Mouse (Mus musculus): ENCODE measurements around the gene Olfr53. TPM values are rescaled to one million over a fixed set of nuclear protein-coding genes. Genes with fewer than 3 reads are reported as not detected.
"Not testable (repeated sequence)": the region's sequence is repeated elsewhere in the genome, so short reads cannot be mapped to it uniquely, and the experiment has no call there.

Gene Olfr53
- polyA plus RNA-seq, 1 experiment: not detected

GRCm38 (mm10) chr7:140675863-140676262 lies 29.6 kb downstream of the Olfr53 start:
- H3K4me2 ChIP-seq (ENCODE audit: low read depth): no peak overlapping the region

DNA sequence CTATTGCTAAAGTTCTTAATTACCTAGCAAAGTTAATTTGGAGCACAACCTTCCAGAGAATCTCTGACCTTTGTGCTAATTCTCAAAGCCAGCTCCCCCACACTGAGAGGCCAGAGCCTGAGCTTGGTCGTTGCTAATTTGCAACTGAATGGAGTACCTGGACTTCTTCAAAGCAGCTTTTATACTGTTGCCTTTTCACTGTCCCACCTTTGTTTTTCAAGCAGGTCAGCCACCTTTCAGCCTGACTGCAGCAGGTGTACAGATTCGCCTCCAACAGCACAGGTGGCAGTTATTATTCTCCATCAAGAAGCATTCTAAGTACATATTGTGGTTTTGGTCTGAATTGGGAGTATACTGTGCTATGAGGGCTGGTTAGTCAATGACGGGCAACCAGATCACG lies 33.3 kb downstream of the Olfr53 start:
- not testable (repeated sequence) for H3K36me3 ChIP-seq (ENCODE audit: control insufficient read depth, insufficient read depth); H3K27me3 ChIP-seq (ENCODE audit: control insufficient read depth, insufficient read depth, insufficient read length); H3K79me2 ChIP-seq (ENCODE audit: control insufficient read depth, insufficient read depth); H3ac ChIP-seq (ENCODE audit: control insufficient read depth, insufficient read length); H3K4me2 ChIP-seq (ENCODE audit: low read depth); H3K4me3 ChIP-seq

More at GRCm38 (mm10) chr7:140675863-140676262, 29.6 kb downstream of the Olfr53 start:
- TF ChIP-seq POLR2AphosphoS2 (IDR thresholded peaks at IDR 0.05; ENCODE audit: insufficient read length, low read depth) (no peak), POLR2A (IDR thresholded peaks at IDR 0.05; ENCODE audit: insufficient read length, low read depth) (no peak), CEBPB (IDR thresholded peaks at IDR 0.05; ENCODE audit: insufficient read depth, poor library complexity, severe bottlenecking) (no peak), TCF3 (IDR thresholded peaks at IDR 0.05; ENCODE audit: insufficient read length, low read depth) (no peak), MYOG (IDR thresholded peaks at IDR 0.05; ENCODE audit: control insufficient read depth in 1 of 3, insufficient read depth in 1 of 3, insufficient read length in 2 of 3, low read depth in 2 of 3) (no peak), MAX (IDR thresholded peaks at IDR 0.05; ENCODE audit: low read depth) (no peak), USF1 (IDR thresholded peaks at IDR 0.05; ENCODE audit: low read depth) (no peak), MYOD1 (IDR thresholded peaks at IDR 0.05; ENCODE audit: control insufficient read depth in 1 of 3, insufficient read length in 2 of 3, low read depth in 2 of 3) (no peak), E2F4 (IDR thresholded peaks at IDR 0.05; ENCODE audit: insufficient read depth) (no peak), SRF (IDR thresholded peaks at IDR 0.05; ENCODE audit: control insufficient read depth, insufficient read length, low read depth) (no peak), TCF12 (IDR thresholded peaks at IDR 0.05; ENCODE audit: insufficient read depth, poor library complexity, severe bottlenecking) (no peak), REST (IDR thresholded peaks at IDR 0.05; ENCODE audit: insufficient read depth, insufficient read length) (no peak)
- Histone ChIP-seq H3K36me3 (ENCODE audit: control insufficient read depth, insufficient read depth) (no peaks in the 10 kb centered on the region), H3K79me2 (ENCODE audit: control insufficient read depth, insufficient read depth) (no peaks in the 10 kb centered on the region), H3K4me3 (no peak overlapping the region), H3ac (ENCODE audit: control insufficient read depth, insufficient read length) (no peak overlapping the region), H3K27me3 (ENCODE audit: control insufficient read depth, insufficient read depth, insufficient read length) (no peaks in the 10 kb centered on the region)

- Histone ChIP-seq H3ac (ENCODE audit: control insufficient read depth, insufficient read length) (no peak within 1 kb of the TSS), H3K79me2 (ENCODE audit: control insufficient read depth, insufficient read depth) (no peaks in the 10 kb centered on the region), H3K36me3 (ENCODE audit: control insufficient read depth, insufficient read depth) (no peaks in the 10 kb centered on the region), H3K27me3 (ENCODE audit: control insufficient read depth, insufficient read depth, insufficient read length) (no peaks in the 10 kb centered on the region), H3K4me2 (ENCODE audit: low read depth) (no peak within 1 kb of the TSS), H3K4me3 (no peak within 1 kb of the TSS)
- no peak for TF ChIP-seq REST (IDR thresholded peaks at IDR 0.05; ENCODE audit: insufficient read depth, insufficient read length)
- no peak for TF ChIP-seq E2F4 (IDR thresholded peaks at IDR 0.05; ENCODE audit: insufficient read depth)
- TF ChIP-seq SRF (IDR thresholded peaks at IDR 0.05; ENCODE audit: control insufficient read depth, insufficient read length, low read depth): no peak
- no peak for TF ChIP-seq POLR2AphosphoS2 (IDR thresholded peaks at IDR 0.05; ENCODE audit: insufficient read length, low read depth)
- TF ChIP-seq CEBPB (IDR thresholded peaks at IDR 0.05; ENCODE audit: insufficient read depth, poor library complexity, severe bottlenecking): no peak
- no peak for TF ChIP-seq TCF12 (IDR thresholded peaks at IDR 0.05; ENCODE audit: insufficient read depth, poor library complexity, severe bottlenecking)
- TF ChIP-seq MYOD1 (IDR thresholded peaks at IDR 0.05; ENCODE audit: control insufficient read depth in 1 of 3, insufficient read length in 2 of 3, low read depth in 2 of 3): no peak
- no peak for TF ChIP-seq POLR2A (IDR thresholded peaks at IDR 0.05; ENCODE audit: insufficient read length, low read depth)
- TF ChIP-seq TCF3 (IDR thresholded peaks at IDR 0.05; ENCODE audit: insufficient read length, low read depth): no peak
- no peak for TF ChIP-seq USF1 (IDR thresholded peaks at IDR 0.05; ENCODE audit: low read depth)
- TF ChIP-seq MYOG (IDR thresholded peaks at IDR 0.05; ENCODE audit: control insufficient read depth in 1 of 3, insufficient read depth in 1 of 3, insufficient read length in 2 of 3, low read depth in 2 of 3): no peak
- TF ChIP-seq MAX (IDR thresholded peaks at IDR 0.05; ENCODE audit: low read depth): no peak
Observed at GRCm38 (mm10) chr7:140681651-140682050, 35.4 kb downstream of the Olfr53 start, which contains the start of gene Olfr45. TSS of gene Olfr45 (plus strand) at chr7:140681951.

- H3K79me2 ChIP-seq (ENCODE audit: control insufficient read depth, insufficient read depth): no peaks in the 10 kb centered on the region
- H3K27me3 ChIP-seq (ENCODE audit: control insufficient read depth, insufficient read depth, insufficient read length): no peaks in the 10 kb centered on the region
- H3K4me3 ChIP-seq: no peak within 1 kb of the TSS
- no peaks in the 10 kb centered on the region for H3K36me3 ChIP-seq (ENCODE audit: control insufficient read depth, insufficient read depth)
- H3K4me2 ChIP-seq (ENCODE audit: low read depth): no peak within 1 kb of the TSS
- TF ChIP-seq MAX (IDR thresholded peaks at IDR 0.05; ENCODE audit: low read depth) (no peak), REST (IDR thresholded peaks at IDR 0.05; ENCODE audit: insufficient read depth, insufficient read length) (no peak), USF1 (IDR thresholded peaks at IDR 0.05; ENCODE audit: low read depth) (no peak), SRF (IDR thresholded peaks at IDR 0.05; ENCODE audit: control insufficient read depth, insufficient read length, low read depth) (no peak), CEBPB (IDR thresholded peaks at IDR 0.05; ENCODE audit: insufficient read depth, poor library complexity, severe bottlenecking) (no peak)
- no peak within 1 kb of the TSS for H3ac ChIP-seq (ENCODE audit: control insufficient read depth, insufficient read length)
Observed at GRCm38 (mm10) chr7:140696967-140697366, 50.7 kb downstream of the Olfr53 start, which contains the start of gene Olfr541. TSS of gene Olfr541 (plus strand) at chr7:140697267.

Other genes starting within 250 kb of the Olfr53 start
- gene Olfr531, start 243.5 kb upstream of the Olfr53 start, polyA plus RNA-seq (2012; fragmentation: generic; extraction: Trizol): not detected
- not detected for gene Olfr532, start 224.8 kb upstream of the Olfr53 start, polyA plus RNA-seq (2012; fragmentation: generic; extraction: Trizol)
- gene Olfr533, start 183.1 kb upstream of the Olfr53 start, polyA plus RNA-seq (2012; fragmentation: generic; extraction: Trizol): not detected
- not detected for gene Olfr535, start 162.2 kb upstream of the Olfr53 start, polyA plus RNA-seq (2012; fragmentation: generic; extraction: Trizol)
- 0.05 TPM for gene Olfr536, start 139.1 kb upstream of the Olfr53 start, polyA plus RNA-seq (2012; fragmentation: generic; extraction: Trizol)
- gene Olfr538, start 78.6 kb upstream of the Olfr53 start, polyA plus RNA-seq (2012; fragmentation: generic; extraction: Trizol): not detected
- gene Olfr46, start 45.2 kb upstream of the Olfr53 start, polyA plus RNA-seq (2012; fragmentation: generic; extraction: Trizol): not detected
- not detected for gene Olfr61, start 17.5 kb upstream of the Olfr53 start, polyA plus RNA-seq (2012; fragmentation: generic; extraction: Trizol)
- gene Olfr539, start 13.5 kb downstream of the Olfr53 start, polyA plus RNA-seq (2012; fragmentation: generic; extraction: Trizol): not detected
- not detected for gene Olfr45, start 35.5 kb downstream of the Olfr53 start, polyA plus RNA-seq (2012; fragmentation: generic; extraction: Trizol)
- gene Olfr541, start 50.8 kb downstream of the Olfr53 start, polyA plus RNA-seq (2012; fragmentation: generic; extraction: Trizol): not detected
- not detected for gene Cyp2e1, start 117.3 kb downstream of the Olfr53 start, polyA plus RNA-seq (2012; fragmentation: generic; extraction: Trizol)
- gene Syce1, start 141.4 kb downstream of the Olfr53 start, polyA plus RNA-seq (2012; fragmentation: generic; extraction: Trizol): not detected
- gene Zfp941, start 175.7 kb downstream of the Olfr53 start, polyA plus RNA-seq (2012; fragmentation: generic; extraction: Trizol): 0.13 TPM
- gene Urah, start 188.6 kb downstream of the Olfr53 start, polyA plus RNA-seq (2012; fragmentation: generic; extraction: Trizol): 0.13 TPM
- gene Scgb1c1, start 199.1 kb downstream of the Olfr53 start, polyA plus RNA-seq (2012; fragmentation: generic; extraction: Trizol): not detected
- 0.07 TPM for gene Odf3, start 201.4 kb downstream of the Olfr53 start, polyA plus RNA-seq (2012; fragmentation: generic; extraction: Trizol)
- not detected for gene Gm45785, start 209.9 kb downstream of the Olfr53 start, polyA plus RNA-seq (2012; fragmentation: generic; extraction: Trizol)
- 123 TPM for gene Ric8a, start 210.5 kb downstream of the Olfr53 start, polyA plus RNA-seq (2012; fragmentation: generic; extraction: Trizol)
- 25.8 TPM for gene Bet1l, start 211.1 kb downstream of the Olfr53 start, polyA plus RNA-seq (2012; fragmentation: generic; extraction: Trizol)
- 201 TPM for gene Psmd13, start 235.5 kb downstream of the Olfr53 start, polyA plus RNA-seq (2012; fragmentation: generic; extraction: Trizol)
- 28.8 TPM for gene Sirt3, start 235.9 kb downstream of the Olfr53 start, polyA plus RNA-seq (2012; fragmentation: generic; extraction: Trizol)